Mouse (Mus musculus) MEL (cell line): ENCODE measurements around the gene Pon2. TPM values are rescaled to one million over a fixed set of nuclear protein-coding genes. Genes with fewer than 3 reads are reported as not detected.

Experiments
- DNase-seq: peaks from one replicate; pipeline ENCODE4 v3.0.0; 2011; ENCODE audit warnings: low read depth, low spot score
- H3K27ac ChIP-seq: 2 replicates; pipeline ENCODE4 v1.5.1; 2012; ENCODE audit warnings: low read depth, mild to moderate bottlenecking, control low read depth, low read length, moderate library complexity; ENCODE audit not compliant: control insufficient read depth
- H3K27me3 ChIP-seq, 2 experiments: fragments of 150-350 bp in 1 of 2; sonication (generic) in 1 of 2; 2 replicates each; pipeline ENCODE4 v1.6.1; 2012; ENCODE audit warnings: low read length in 2 of 2, mild to moderate bottlenecking in 2 of 2, improper control_type of control experiment in 1 of 2, moderate library complexity in 1 of 2; ENCODE audit not compliant: insufficient read depth in 2 of 2, control insufficient read depth in 1 of 2
- H3K36me3 ChIP-seq, 2 experiments: 2 replicates each; pipeline ENCODE4 v1.6.1; 2012 to 2014; ENCODE audit warnings: low read length in 2 of 2, improper control_type of control experiment in 1 of 2, inconsistent platforms in 1 of 2, mild to moderate bottlenecking in 1 of 2; ENCODE audit not compliant: insufficient read depth in 2 of 2, control insufficient read depth in 1 of 2
- H3K4me1 ChIP-seq, 2 experiments: fragments of 150-350 bp in 1 of 2; sonication (generic) in 1 of 2; 2 replicates each; pipeline ENCODE4 v1.6.1; 2012; ENCODE audit warnings: low read length in 2 of 2, improper control_type of control experiment in 1 of 2, mild to moderate bottlenecking in 1 of 2; ENCODE audit not compliant: insufficient read depth in 2 of 2, control insufficient read depth in 1 of 2
- H3K4me3 ChIP-seq, 2 experiments: fragments of 150-350 bp in 1 of 2; sonication (generic) in 1 of 2; 2 replicates each; pipeline ENCODE4 v1.5.1; 2012; ENCODE audit warnings: low read depth in 2 of 2, low read length in 2 of 2, mild to moderate bottlenecking in 2 of 2, moderate library complexity in 2 of 2, control low read depth in 1 of 2, improper control_type of control experiment in 1 of 2; ENCODE audit not compliant: control insufficient read depth in 1 of 2, insufficient read depth in 1 of 2
- H3K79me2 ChIP-seq: 2 replicates; pipeline ENCODE4 v1.6.1; 2012; ENCODE audit warnings: mild to moderate bottlenecking, low read length, moderate library complexity; ENCODE audit not compliant: control insufficient read depth, poor library complexity, insufficient read depth
- H3K9ac ChIP-seq: 2 replicates; pipeline ENCODE4 v1.6.1; 2012; ENCODE audit warnings: low read depth, mild to moderate bottlenecking, control low read depth, low read length, moderate library complexity; ENCODE audit not compliant: control insufficient read depth, poor library complexity, severe bottlenecking
- H3K9me3 ChIP-seq: fragments of 150-350 bp; sonication (generic); replicated peaks from 2 replicates; pipeline ENCODE4 v1.6.1; 2012; ENCODE audit warnings: mild to moderate bottlenecking, low read length, improper control_type of control experiment, moderate library complexity; ENCODE audit not compliant: insufficient read depth
- CHD2 ChIP-seq: IDR thresholded peaks from 2 replicates; pipeline ENCODE4 v1.6.1; 2011; ENCODE audit warnings: low read length, improper control_type of control experiment
- CTCF ChIP-seq, 3 experiments: IDR thresholded peaks in 2 of 3; conservative IDR thresholded peaks in 1 of 3; 2 replicates each; pipeline ENCODE4 v1.5.1; 2011 to 2012; ENCODE audit warnings: low read length in 3 of 3, low read depth in 2 of 3, mild to moderate bottlenecking in 2 of 3, improper control_type of control experiment in 1 of 3, inconsistent platforms in 1 of 3, mixed read lengths in 1 of 3, moderate library complexity in 1 of 3; ENCODE audit not compliant: control insufficient read depth in 1 of 3, insufficient read depth in 1 of 3, poor library complexity in 1 of 3, severe bottlenecking in 1 of 3
- E2F4 ChIP-seq: IDR thresholded peaks from 2 replicates; pipeline ENCODE4 v1.6.1; 2011; ENCODE audit warnings: low read depth, low read length, improper control_type of control experiment, borderline replicate concordance
- ELF1 ChIP-seq: IDR thresholded peaks from 2 replicates; pipeline ENCODE4 v1.6.1; 2014; ENCODE audit warnings: low read depth, mild to moderate bottlenecking, inconsistent platforms, low read length, improper control_type of control experiment, moderate library complexity
- EP300 ChIP-seq, 2 experiments: IDR thresholded peaks; 2 replicates each; pipeline ENCODE4 v1.6.1; 2011; ENCODE audit warnings: improper control_type of control experiment in 2 of 2, low read length in 2 of 2, low read depth in 1 of 2, mild to moderate bottlenecking in 1 of 2
- JUND ChIP-seq: IDR thresholded peaks from 2 replicates; pipeline ENCODE4 v1.6.1; 2011; ENCODE audit warnings: low read depth, mild to moderate bottlenecking, improper control_type of control experiment, low read length
- MAFK ChIP-seq: IDR thresholded peaks from 2 replicates; pipeline ENCODE4 v1.6.1; 2011; ENCODE audit warnings: low read depth, mild to moderate bottlenecking, low read length, improper control_type of control experiment, borderline replicate concordance
- MXI1 ChIP-seq: IDR thresholded peaks from 2 replicates; pipeline ENCODE4 v1.6.1; 2011; ENCODE audit warnings: mild to moderate bottlenecking, low read depth, low read length, improper control_type of control experiment
- MYB ChIP-seq: IDR thresholded peaks from 2 replicates; pipeline ENCODE4 v1.6.1; 2011; ENCODE audit warnings: mild to moderate bottlenecking, low read depth, low read length, improper control_type of control experiment
- MYC ChIP-seq: IDR thresholded peaks from 2 replicates; pipeline ENCODE4 v1.6.1; 2011; ENCODE audit warnings: low read depth, mild to moderate bottlenecking, low read length, improper control_type of control experiment, moderate library complexity
- POLR2A ChIP-seq, 2 experiments: IDR thresholded peaks; 2 replicates each; pipeline ENCODE4 v1.6.1; 2011 to 2012; ENCODE audit warnings: low read length in 2 of 2, mild to moderate bottlenecking in 2 of 2, control low read depth in 1 of 2, improper control_type of control experiment in 1 of 2, low read depth in 1 of 2, moderate library complexity in 1 of 2; ENCODE audit not compliant: control insufficient read depth in 1 of 2, insufficient read depth in 1 of 2, poor library complexity in 1 of 2
- POLR2AphosphoS2 ChIP-seq: IDR thresholded peaks from 2 replicates; pipeline ENCODE4 v1.6.1; 2011; ENCODE audit warnings: low read length, improper control_type of control experiment
- POLR2AphosphoS5 ChIP-seq: IDR thresholded peaks from 2 replicates; pipeline ENCODE4 v1.6.1; 2012; ENCODE audit warnings: low read depth, borderline replicate concordance, mild to moderate bottlenecking, inconsistent platforms, low read length, moderate library complexity, mixed read lengths
- RCOR1 ChIP-seq: IDR thresholded peaks from 2 replicates; pipeline ENCODE4 v1.6.1; 2012; ENCODE audit warnings: low read depth, mild to moderate bottlenecking, inconsistent platforms, low read length, improper control_type of control experiment
- SIN3A ChIP-seq: IDR thresholded peaks from 2 replicates; pipeline ENCODE4 v1.6.1; 2012; ENCODE audit warnings: low read length, improper control_type of control experiment, inconsistent platforms
- SMC3 ChIP-seq: IDR thresholded peaks from 2 replicates; pipeline ENCODE4 v1.6.1; 2011; ENCODE audit warnings: low read depth, low read length, improper control_type of control experiment
- UBTF ChIP-seq: IDR thresholded peaks from 2 replicates; pipeline ENCODE4 v1.6.1; 2012; ENCODE audit warnings: low read depth, mild to moderate bottlenecking, inconsistent platforms, low read length, improper control_type of control experiment, moderate library complexity, borderline replicate concordance; ENCODE audit not compliant: insufficient read depth
- USF1 ChIP-seq: IDR thresholded peaks from 2 replicates; pipeline ENCODE4 v1.6.1; 2014; ENCODE audit warnings: low read depth, mild to moderate bottlenecking, inconsistent platforms, low read length, improper control_type of control experiment, moderate library complexity
- USF2 ChIP-seq, 2 experiments: IDR thresholded peaks; 2 replicates each; pipeline ENCODE4 v1.6.1; 2011 to 2012; ENCODE audit warnings: improper control_type of control experiment in 2 of 2, low read length in 2 of 2, borderline replicate concordance in 1 of 2, inconsistent platforms in 1 of 2, low read depth in 1 of 2, mild to moderate bottlenecking in 1 of 2; ENCODE audit not compliant: insufficient read depth in 1 of 2
- ZKSCAN1 ChIP-seq: IDR thresholded peaks from 2 replicates; pipeline ENCODE4 v1.6.1; 2012; ENCODE audit warnings: low read depth, mild to moderate bottlenecking, inconsistent platforms, low read length, improper control_type of control experiment, moderate library complexity
- ZNF384 ChIP-seq: IDR thresholded peaks from 2 replicates; pipeline ENCODE4 v1.6.1; 2012; ENCODE audit warnings: low read depth, mild to moderate bottlenecking, inconsistent platforms, low read length, improper control_type of control experiment
- polyA plus RNA-seq, 2 experiments: library from polyadenylated mRNA; stranded (reverse) in 1 of 2; unstranded in 1 of 2; fragments of >175 nt in 1 of 2; fragments of >200 nt in 1 of 2; gene quantifications; 2 replicates each; pipeline versions ENCODE4 v1.2.1 to v1.2.4; 2012; ENCODE audit warnings: low replicate concordance in 2 of 2, low read depth in 1 of 2; ENCODE audit not compliant: insufficient read length in 2 of 2, insufficient read depth in 1 of 2, missing spikeins in 1 of 2
- total RNA-seq: library from RNA; depleted of rRNA; stranded (reverse); fragments of 300-350 nt; gene quantifications from 2 replicates; pipeline ENCODE4 v1.2.3, GENCODE M21; 2012

The Pon2 gene
- total and polyA plus RNA-seq, 3 experiments: 14.4 to 21.2 TPM; not detected in 1

DNA sequence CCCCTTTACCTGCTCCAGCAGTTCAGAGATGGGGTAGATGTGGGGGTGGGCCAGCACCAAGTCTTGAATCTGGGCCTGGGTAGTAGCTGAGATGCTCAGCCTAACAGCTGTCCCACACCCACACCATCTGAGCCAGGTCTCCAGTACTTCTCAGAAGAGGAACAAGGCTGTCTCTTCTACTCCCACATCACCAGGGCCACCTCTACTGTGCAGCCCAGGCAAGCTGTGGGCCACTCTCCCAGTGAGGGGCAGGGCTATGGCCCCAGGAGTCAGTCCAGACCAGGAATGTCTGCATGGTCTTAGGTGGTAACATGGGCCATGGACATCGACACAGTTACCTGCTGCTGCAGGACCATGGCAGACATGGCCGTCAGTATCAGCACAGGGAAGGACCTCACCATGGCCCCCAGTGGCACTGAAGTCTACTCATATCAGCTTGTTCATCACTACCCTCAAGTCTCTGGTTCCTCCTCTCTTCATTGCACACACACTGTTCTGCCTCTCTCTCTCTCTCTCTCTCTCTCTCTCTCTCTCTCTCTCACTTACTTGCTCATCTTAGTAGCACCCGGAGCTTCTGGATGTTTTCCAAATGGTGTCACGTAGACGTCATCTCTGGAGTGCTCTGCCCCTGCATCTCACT is 15.8 kb upstream of the Pon2 start (continued):
- TF ChIP-seq CTCF (IDR thresholded peaks at IDR 0.05 in 2 of 3, conservative IDR thresholded peaks at IDR 0.05 in 1 of 3; ENCODE audit: control insufficient read depth in 1 of 3, insufficient read depth in 1 of 3, low read depth in 2 of 3, low read length in 3 of 3, poor library complexity in 1 of 3, severe bottlenecking in 1 of 3) (no peak), MYC (no peak), UBTF (no peak), POLR2AphosphoS2 (no peak), POLR2AphosphoS5 (peak; percentile 63; the same call in 1 of the 2 replicates), EP300 (IDR thresholded peaks at IDR 0.05; ENCODE audit: low read depth in 1 of 2, low read length in 2 of 2) (peak; percentile 28 to 50), ELF1 (0 out of 2 replicates have a peak, but pooled peaks have one; percentile 12), CHD2 (no peak), SIN3A (no peak), RCOR1 (peak; percentile 55; the same call in 1 of the 2 replicates), POLR2A (IDR thresholded peaks at IDR 0.05; ENCODE audit: control insufficient read depth in 1 of 2, insufficient read depth in 1 of 2, low read depth in 1 of 2, low read length in 2 of 2, poor library complexity in 1 of 2) (no peak), E2F4 (no peak), MAFK (no peak), USF2 (IDR thresholded peaks at IDR 0.05; ENCODE audit: borderline replicate concordance in 1 of 2, insufficient read depth in 1 of 2, low read depth in 1 of 2, low read length in 2 of 2) (no peak), MXI1 (peak; percentile 22; the same call in 1 of the 2 replicates), ZKSCAN1 (no peak)

DNA sequence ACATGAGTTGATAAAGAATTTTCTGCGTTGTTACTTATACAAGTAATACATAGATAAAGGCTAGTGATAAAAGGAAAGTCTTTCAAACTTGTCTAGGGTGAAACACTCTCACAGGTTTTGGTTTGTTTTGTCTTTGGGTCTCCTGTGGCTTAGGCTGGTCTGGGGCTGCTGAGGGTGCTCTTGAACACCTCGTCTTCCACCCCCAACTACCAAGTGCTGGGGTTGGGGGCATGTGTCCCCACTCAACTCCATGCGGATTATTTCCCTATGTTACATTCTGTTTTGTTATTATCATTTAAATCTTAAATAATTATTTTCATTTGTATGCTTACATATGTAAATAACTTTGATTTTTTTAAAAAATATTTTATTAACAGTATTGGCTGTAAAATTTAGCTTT is 12.2 kb upstream of the Pon2 start:
- Histone ChIP-seq H3K79me2 (no peaks in the 10 kb centered on the region), H3K9ac (no peak overlapping the region), H3K9me3 (no peaks in the 10 kb centered on the region), H3K4me3 (no peak overlapping the region), H3K4me1 (peaks cover 0 to 10% of the 10 kb centered on the region in 2 experiments; a peak in 2 of 4 replicates), H3K27ac (no peak overlapping the region), H3K36me3 (peaks cover 0 to 14% of the 10 kb centered on the region in 2 experiments; a peak in 2 of 4 replicates)
- no peak for DNase-seq
- TF ChIP-seq USF1 (no peak), ELF1 (no peak), SMC3 (no peak), MYB (no peak), EP300 (IDR thresholded peaks at IDR 0.05; ENCODE audit: low read depth in 1 of 2, low read length in 2 of 2) (no peak), ZNF384 (no peak), POLR2AphosphoS2 (no peak), JUND (no peak)
- TF ChIP-seq, all 39 proteins: peak for 0
- no peaks in the 10 kb centered on the region for H3K27me3 ChIP-seq
